Mouse (Mus musculus) embryo, embryonic 11 days (tissue): ENCODE data around the gene Pcdh15.

Experiments
- DNase-seq: peaks from one replicate; pipeline ENCODE4 v3.0.0-alpha.2; 2015

The Pcdh15 gene

GRCm38 (mm10) chr10:73823214-73823613, 724.1 kb downstream of the Pcdh15 start:
- peak; percentile 7 for DNase-seq

- DNase-seq, result no peak
Measured at GRCm38 (mm10) chr10:73826354-73826753, 727.2 kb downstream of the Pcdh15 start.

DNA sequence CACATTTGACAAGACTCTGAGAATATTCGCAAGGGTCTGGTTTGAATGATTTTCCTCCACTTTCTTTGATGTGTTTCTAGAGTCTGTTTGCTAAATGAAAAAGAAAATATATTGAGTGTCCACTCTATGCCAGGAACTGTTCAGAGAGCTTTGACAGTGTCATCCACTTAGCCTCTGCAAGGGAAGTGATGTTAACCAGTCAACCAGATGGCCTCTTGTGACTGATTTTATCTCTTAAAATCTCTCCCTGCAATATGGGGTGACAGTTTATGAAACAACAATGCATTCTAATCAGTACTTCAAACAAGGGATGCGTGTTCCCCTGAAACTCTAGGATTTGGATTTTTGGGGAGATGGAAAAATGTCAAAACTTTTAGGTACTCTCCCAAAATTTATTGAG, 729.6 kb downstream of the Pcdh15 start:
- no peak for DNase-seq

DNA sequence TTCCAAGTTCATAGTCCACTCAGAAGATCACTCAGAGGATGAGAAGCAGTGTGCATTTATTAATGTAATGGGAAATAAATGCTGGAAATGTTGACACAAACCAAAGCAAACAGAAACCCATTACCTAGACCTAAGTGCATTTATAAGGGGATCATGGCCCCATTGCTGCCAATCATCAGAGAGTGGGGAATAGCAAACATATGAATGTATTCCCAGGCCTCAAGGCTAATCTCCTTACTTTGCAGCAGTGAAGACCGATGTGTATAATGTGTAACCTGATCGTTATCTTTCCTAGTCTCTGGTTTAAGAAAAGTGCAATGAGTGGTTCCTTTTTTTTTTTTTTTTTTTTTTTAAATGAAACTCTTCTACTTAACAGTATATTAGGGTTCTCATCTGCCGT, 745.9 kb downstream of the Pcdh15 start:
- DNase-seq, result no peak

DNA sequence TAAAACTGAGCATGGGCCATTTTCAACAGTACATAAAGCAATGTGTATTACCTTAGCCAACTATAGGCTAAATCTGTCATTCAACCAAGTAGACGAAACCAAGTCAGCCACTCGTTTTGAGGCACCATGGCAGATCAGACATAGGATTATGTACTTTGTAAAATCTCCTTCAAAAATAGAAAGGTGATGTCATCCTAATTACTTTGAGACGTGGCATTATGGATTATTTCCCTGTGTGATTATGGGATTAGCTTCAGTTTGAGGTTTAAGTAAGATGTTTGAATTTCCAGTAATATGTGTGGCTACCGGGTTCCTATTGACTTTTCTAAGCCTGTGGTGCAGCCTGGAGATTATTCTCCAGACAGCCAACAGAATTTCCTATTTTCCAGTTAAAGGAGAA, 763.0 kb downstream of the Pcdh15 start:
- DNase-seq, result no peak

- no peak for DNase-seq
Measured at GRCm38 (mm10) chr10:73878055-73878728, 779.0 kb downstream of the Pcdh15 start.

DNA sequence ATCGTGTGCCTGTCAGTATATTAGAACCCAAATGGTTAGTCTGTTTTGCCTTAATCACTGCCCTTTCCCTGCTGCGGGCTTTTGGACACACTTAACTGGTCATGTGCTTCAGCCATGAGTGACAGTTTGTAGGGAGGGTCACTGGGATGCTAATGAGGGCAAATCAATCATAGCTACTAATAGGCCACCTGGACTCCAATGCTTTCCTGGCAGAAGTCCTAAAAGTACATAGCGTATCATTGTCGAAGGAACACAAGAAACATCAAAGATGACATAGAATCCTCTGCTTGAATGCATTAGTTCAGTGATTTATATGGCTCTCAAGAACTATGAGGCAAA, 779.6 kb downstream of the Pcdh15 start:
- peak; percentile 3 for DNase-seq

DNA sequence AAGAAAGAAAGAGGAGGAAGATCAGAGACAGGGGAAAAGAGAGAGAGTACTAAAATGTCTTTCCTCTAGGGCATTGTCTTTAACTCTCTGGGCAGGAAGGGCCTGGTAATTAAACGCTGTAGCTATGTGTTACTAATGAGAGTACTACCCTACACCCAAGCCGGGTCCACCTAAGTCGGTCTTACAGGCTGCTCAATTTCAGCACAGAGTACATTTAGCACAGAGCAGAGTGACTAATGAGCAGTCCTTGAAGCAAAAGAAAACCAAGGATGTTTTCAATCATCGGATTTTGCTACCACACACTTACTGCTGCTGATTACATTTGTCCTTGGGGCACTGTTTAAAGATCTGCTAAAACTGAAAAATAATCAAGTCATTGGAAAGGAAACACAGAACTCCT, 788.6 kb downstream of the Pcdh15 start:
- DNase-seq, result peak; percentile 6

DNA sequence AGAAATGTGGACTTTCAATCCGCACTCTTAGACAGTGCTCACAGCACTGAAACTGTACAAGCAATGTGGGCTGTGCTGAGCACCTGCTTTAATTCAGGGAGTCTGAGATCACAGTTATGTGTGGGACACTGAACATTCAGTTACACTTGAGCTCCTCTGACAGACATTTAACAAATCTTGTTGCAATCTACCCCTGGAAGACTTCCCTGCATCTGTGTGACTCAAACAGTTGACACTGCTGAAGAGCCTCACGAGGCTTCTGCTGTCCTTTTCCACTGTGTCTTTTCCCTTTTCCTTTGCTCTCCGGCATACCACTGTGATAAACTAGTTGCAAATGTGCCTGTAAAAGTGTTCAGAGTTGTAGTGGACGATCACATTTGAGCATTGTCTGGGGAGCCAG, 793.1 kb downstream of the Pcdh15 start:
- no peak for DNase-seq

GRCm38 (mm10) chr10:73896086-73896607, 797.0 kb downstream of the Pcdh15 start:
- DNase-seq, result no peak

DNA sequence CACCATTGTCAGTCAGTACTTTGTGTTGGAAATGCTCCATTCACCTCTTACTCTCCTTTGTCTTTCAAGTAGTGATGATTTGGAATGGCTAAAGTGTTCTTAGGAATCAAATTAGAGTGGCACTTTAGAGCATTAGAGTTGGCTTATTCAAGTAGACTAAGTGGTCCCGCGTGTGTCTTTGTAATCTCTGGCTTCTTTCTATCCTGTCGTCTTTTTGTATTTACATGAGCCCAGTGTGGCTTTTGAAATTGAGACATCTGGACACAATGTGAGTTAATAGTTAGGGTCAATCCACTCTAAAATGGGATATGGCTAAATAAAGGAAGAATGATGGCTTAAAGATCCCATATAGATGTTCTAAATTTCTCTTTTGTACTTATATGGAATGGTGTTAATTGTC, 800.0 kb downstream of the Pcdh15 start:
- no peak for DNase-seq

DNA sequence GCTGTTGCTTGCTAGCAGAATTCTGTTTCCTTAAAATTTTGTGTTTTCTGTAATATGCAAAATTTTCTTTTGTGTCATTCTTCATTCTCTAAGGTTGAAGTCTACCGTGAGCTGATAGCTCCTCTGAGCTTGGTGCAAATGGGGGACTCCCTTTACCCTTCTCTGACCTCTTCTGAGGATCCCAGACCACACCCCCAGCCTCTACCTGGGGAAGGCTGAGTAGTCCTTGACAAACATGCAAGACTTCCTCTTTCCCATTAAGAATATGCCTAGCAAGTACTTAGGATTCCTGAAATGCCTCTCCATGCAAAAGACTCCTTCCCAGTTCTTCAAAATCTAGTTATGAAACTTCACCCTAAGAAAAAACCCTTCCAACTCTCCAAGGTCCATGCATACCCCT, 808.5 kb downstream of the Pcdh15 start:
- DNase-seq, result no peak

- DNase-seq, result no peak
Measured at GRCm38 (mm10) chr10:73908568-73908967, 809.4 kb downstream of the Pcdh15 start.

DNA sequence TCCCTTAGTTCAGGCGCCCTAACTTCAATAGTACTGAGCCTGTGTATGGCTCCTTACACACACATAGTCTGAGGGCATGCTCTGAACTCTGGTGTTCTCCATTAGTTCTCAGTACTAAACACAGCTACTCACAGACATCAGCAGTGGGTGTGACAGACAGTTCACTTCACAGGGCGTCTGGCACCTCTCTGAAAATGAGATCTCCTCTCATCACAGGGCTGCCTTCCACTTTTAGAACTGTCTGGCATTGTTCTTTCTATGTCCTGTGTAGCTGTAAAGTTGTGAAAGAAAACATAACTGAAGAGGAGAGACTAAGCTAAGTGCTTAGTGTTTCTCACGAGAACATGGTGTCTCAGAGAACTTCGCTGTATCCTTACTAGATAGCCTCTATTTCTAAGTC, 816.0 kb downstream of the Pcdh15 start:
- no peak for DNase-seq

- peak; percentile 25 for DNase-seq
Measured at GRCm38 (mm10) chr10:73921579-73921978, 822.4 kb downstream of the Pcdh15 start.

GRCm38 (mm10) chr10:73928672-73929071, 829.5 kb downstream of the Pcdh15 start:
- no peak for DNase-seq

GRCm38 (mm10) chr10:73929718-73930117, 830.6 kb downstream of the Pcdh15 start:
- DNase-seq, result no peak

- DNase-seq, result no peak
Measured at GRCm38 (mm10) chr10:73931185-73931584, 832.0 kb downstream of the Pcdh15 start.

GRCm38 (mm10) chr10:73931996-73932679, 833.0 kb downstream of the Pcdh15 start:
- no peak for DNase-seq

- DNase-seq, result no peak
Measured at GRCm38 (mm10) chr10:73936121-73936520, 837.0 kb downstream of the Pcdh15 start.

GRCm38 (mm10) chr10:73938989-73939388, 839.8 kb downstream of the Pcdh15 start:
- DNase-seq, result no peak

- no peak for DNase-seq
Measured at GRCm38 (mm10) chr10:73947799-73948198, 848.7 kb downstream of the Pcdh15 start.

DNA sequence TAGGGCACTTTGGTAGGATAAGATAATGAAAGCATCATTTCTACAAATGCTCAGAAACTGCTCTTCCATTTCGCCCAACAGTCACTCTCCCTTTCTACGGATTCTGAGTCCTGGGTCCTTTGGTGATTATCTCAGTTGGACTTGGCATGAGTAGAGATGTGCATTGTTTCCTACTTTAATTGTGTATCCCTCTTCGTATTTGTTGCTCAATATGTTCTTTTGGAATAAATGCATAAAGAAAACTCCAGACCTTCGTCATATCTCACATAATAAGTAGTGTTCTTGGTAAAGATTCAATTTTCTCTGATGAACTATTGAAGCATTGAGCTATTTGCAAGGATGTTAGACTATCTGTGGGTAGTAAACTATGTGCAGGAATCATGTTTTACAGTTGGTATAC, 854.2 kb downstream of the Pcdh15 start:
- DNase-seq, result no peak

- DNase-seq, result no peak
Measured at GRCm38 (mm10) chr10:73984057-73984456, 884.9 kb downstream of the Pcdh15 start.

DNA sequence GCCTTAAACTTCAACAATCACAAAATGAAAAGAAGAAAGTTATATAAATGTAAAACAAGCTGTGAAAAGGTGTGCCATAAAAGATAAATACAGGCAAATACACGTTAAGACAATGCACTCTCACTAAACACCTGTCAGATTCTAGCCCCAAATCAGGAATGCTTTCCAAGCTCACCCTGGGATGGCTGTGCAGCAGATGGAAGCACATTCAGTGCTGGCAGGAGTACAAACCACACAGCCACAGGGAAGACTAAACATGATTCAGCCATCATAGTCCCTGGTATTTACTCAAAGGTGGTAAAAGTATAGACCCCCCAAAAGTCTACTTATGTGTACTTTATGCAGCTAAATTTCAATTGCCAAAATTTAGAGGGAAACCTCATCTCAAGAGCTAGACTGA, 909.7 kb downstream of the Pcdh15 start:
- no peak for DNase-seq
